Mouse (Mus musculus) C2C12 (cell line): ENCODE data around the gene Wrap53.

Experiments used
- CEBPB ChIP-seq: IDR thresholded peaks from one replicate; pipeline ENCODE4 v1.6.1; 2011; ENCODE audit warnings: low read depth, mild to moderate bottlenecking, control low read depth, moderate library complexity
- CTCF ChIP-seq: IDR thresholded peaks from one replicate; pipeline ENCODE4 v1.5.1; 2011; ENCODE audit not compliant: control insufficient read depth, insufficient read depth, insufficient read length
- FOSL1 ChIP-seq: IDR thresholded peaks from one replicate; pipeline ENCODE4 v1.8.0; 2011; ENCODE audit warnings: mild to moderate bottlenecking, low read length; ENCODE audit not compliant: poor library complexity, insufficient read depth, severe bottlenecking
- MAX ChIP-seq: IDR thresholded peaks from one replicate; pipeline ENCODE4 v1.6.1; 2011; ENCODE audit warnings: mild to moderate bottlenecking, control low read depth
- MYOD1 ChIP-seq: IDR thresholded peaks from one replicate; pipeline ENCODE4 v1.6.1; 2011; ENCODE audit warnings: low read depth; ENCODE audit not compliant: control insufficient read depth, insufficient read length
- MYOG ChIP-seq: IDR thresholded peaks from one replicate; pipeline ENCODE4 v1.6.1; 2011; ENCODE audit not compliant: control insufficient read depth, insufficient read length; ENCODE audit errors: extremely low read depth
- USF1 ChIP-seq: IDR thresholded peaks from one replicate; pipeline ENCODE4 v1.6.1; 2011; ENCODE audit warnings: low read depth, mild to moderate bottlenecking, control low read depth, moderate library complexity

- no peak for TF ChIP-seq USF1
- no peak for TF ChIP-seq CTCF
- no peak for TF ChIP-seq MYOG
- TF ChIP-seq FOSL1, result no peak
- no peak for TF ChIP-seq CEBPB
- no peak for TF ChIP-seq MAX
- TF ChIP-seq MYOD1, result no peak
Measured at GRCm38 (mm10) chr11:69545957-69546356, 34.1 kb downstream of the Wrap53 start.
